Mouse (Mus musculus): ENCODE results near the gene 9030025P20Rik.

DNA sequence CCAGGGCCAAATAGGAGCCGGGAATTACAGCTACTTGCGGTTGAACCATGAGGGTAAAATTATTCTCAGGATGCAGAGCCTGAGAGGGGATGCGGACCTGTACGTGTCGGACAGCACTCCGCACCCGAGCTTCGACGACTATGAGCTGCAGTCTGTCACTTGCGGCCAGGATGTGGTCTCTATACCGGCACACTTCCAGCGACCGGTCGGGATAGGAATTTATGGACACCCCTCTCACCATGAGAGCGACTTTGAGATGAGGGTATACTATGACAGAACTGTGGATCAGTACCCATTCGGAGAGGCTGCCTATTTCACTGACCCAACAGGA, 34.6 kb upstream of the 9030025P20Rik start:
- TF ChIP-seq CTCF (IDR thresholded peaks at IDR 0.05; ENCODE audit: borderline replicate concordance, control insufficient read depth, extremely low read depth, insufficient read depth, low read length, poor library complexity) (no peak), POLR2A (IDR thresholded peaks at IDR 0.05; ENCODE audit: control insufficient read depth, extremely low read depth, insufficient read depth, low read length, poor library complexity) (no peak)

All from thymus, adult 2 months (tissue).